Mouse (Mus musculus): ENCODE data around the gene Slc6a13.

Slc6a13 gene

GRCm38 (mm10) chr6:121378256-121378655, 78.2 kb downstream of the Slc6a13 start:
- CTCF ChIA-PET = no interaction called here

GRCm38 (mm10) chr6:121380576-121380975, 80.5 kb downstream of the Slc6a13 start:
- CTCF ChIA-PET = no interaction called here

GRCm38 (mm10) chr6:121382071-121382470, 82.0 kb downstream of the Slc6a13 start:
- CTCF ChIA-PET = no interaction called here

GRCm38 (mm10) chr6:121385397-121385796, 85.4 kb downstream of the Slc6a13 start:
- CTCF ChIA-PET = no interaction called here

All from spleen, embryonic (tissue).